Mouse (Mus musculus) liver, postnatal 0 days (tissue): ENCODE data around the gene Ddx41.

Source experiments
- CTCF ChIP-seq: sonication (generic); IDR thresholded peaks from 2 replicates; pipeline ENCODE4 v1.5.1; 2016; ENCODE audit warnings: antibody characterized with exemption, low read depth
- EP300 ChIP-seq: IDR thresholded peaks from 2 replicates; pipeline ENCODE4 v1.6.1; 2016; ENCODE audit warnings: antibody characterized with exemption, low read depth, mild to moderate bottlenecking

- TF ChIP-seq CTCF: no peak
- TF ChIP-seq EP300: no peak
These were observed 16.9 kb downstream of the Ddx41 start for GRCm38 (mm10) chr13:55519606-55520005.
